Mouse (Mus musculus) kidney, embryonic 15.5 days (tissue): ENCODE results near the gene Wdr78. TPM values are rescaled to one million over a fixed set of nuclear protein-coding genes. Genes with fewer than 3 reads are reported as not detected.

Source experiments
- ATAC-seq: fragments of 200-750 bp; cut with Nextera tagmentation; replicated peaks from 2 replicates; pipeline ENCODE4 v1.8.0; 2017; ENCODE audit warnings: moderate TSS enrichment; ENCODE audit not compliant: low FRiP score
- H3K27ac ChIP-seq: fragments of 300-500 bp; sonication (generic); 2 replicates; pipeline ENCODE4 v1.5.1; 2015; ENCODE audit warnings: mild to moderate bottlenecking, inconsistent platforms
- H3K27me3 ChIP-seq: fragments of 300-500 bp; sonication (generic); 2 replicates; pipeline ENCODE4 v1.6.1; 2015; ENCODE audit warnings: inconsistent platforms
- H3K36me3 ChIP-seq: fragments of 300-500 bp; sonication (generic); 2 replicates; pipeline ENCODE4 v1.6.1; 2015; ENCODE audit warnings: inconsistent platforms
- H3K4me1 ChIP-seq: fragments of 300-500 bp; sonication (generic); 2 replicates; pipeline ENCODE4 v1.6.1; 2015; ENCODE audit warnings: inconsistent platforms
- H3K4me2 ChIP-seq: fragments of 300-500 bp; sonication (generic); 2 replicates; pipeline ENCODE4 v1.6.1; 2015; ENCODE audit warnings: moderate library complexity, mild to moderate bottlenecking, inconsistent platforms
- H3K4me3 ChIP-seq: fragments of 300-500 bp; sonication (generic); replicated peaks from 2 replicates; pipeline ENCODE4 v1.5.1; 2015; ENCODE audit warnings: mild to moderate bottlenecking, inconsistent platforms
- H3K9ac ChIP-seq: fragments of 300-500 bp; sonication (generic); 2 replicates; pipeline ENCODE4 v1.6.1; 2015; ENCODE audit warnings: mild to moderate bottlenecking, inconsistent platforms
- H3K9me3 ChIP-seq: fragments of 300-500 bp; sonication (generic); replicated peaks from 2 replicates; pipeline ENCODE4 v1.6.1; 2016; ENCODE audit warnings: inconsistent platforms
- WGBS: fragments of 180-500 bp; shearing (Covaris S2); methylation state at CpG from one replicate; pipeline ENCODE4 v1.1.7; 2015; ENCODE audit warnings: mixed read lengths; 5-methylcytosine and 5-hydroxymethylcytosine counted together
- polyA plus RNA-seq: library from polyadenylated mRNA; unstranded; fragments of >200 nt; fragmentation: Nextera tagmentation; extraction: Ambion mirVana; gene quantifications from 2 replicates; pipeline ENCODE4 v1.2.1, GENCODE M21; 2015

The Wdr78 gene
- polyA plus RNA-seq, 1 experiment from 2014 or later: 4.0 TPM

DNA sequence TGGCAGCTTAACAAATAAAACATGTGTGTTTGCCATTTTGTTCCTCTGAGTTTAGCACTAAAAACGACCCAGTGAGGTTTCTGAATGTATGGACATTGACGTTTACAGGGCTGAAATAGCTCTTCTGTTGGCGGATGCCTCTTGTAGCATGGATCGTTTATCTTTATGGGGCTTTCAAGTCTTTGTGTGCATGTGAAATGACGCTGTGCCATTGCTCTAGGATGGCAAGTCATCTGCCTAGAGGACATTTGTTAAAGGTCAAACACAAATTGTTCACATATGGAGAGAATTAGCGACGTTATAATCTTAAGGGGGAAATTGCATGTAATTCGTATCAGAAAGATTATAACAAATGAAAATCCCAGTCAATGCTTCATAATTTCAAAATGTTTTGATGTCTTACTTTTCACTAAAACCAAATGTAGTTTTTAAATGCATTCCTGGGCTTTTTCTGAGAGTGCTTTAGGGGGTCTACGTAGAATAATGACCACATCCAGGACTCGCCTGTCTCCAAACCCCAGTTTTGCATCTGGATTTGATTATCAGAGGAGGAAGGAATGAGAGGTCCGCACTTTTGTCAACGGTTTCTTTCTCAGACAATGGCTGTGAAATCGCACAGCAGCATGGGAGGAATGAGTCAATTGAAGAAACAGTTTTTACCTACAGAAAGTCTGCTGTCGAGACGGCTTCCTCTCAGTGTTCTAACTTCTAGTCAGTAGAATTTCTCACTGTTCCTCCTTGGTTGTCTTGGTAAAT lies 109.0 kb downstream of the Wdr78 start:
- Histone ChIP-seq H3K4me2 (no peak overlapping the region), H3K9ac (no peak overlapping the region), H3K36me3 (no peaks in the 10 kb centered on the region), H3K4me1 (peaks cover 9% of the 10 kb centered on the region), H3K27ac (no peak overlapping the region), H3K27me3 (no peaks in the 10 kb centered on the region), H3K4me3 (no peak overlapping the region), H3K9me3 (no peaks in the 10 kb centered on the region)
- WGBS: 54% methylated on average over 15 of the region's 15 CpGs
- no peak for ATAC-seq

GRCm38 (mm10) chr4:103004681-103005080 lies 109.7 kb downstream of the Wdr78 start:
- H3K4me2 ChIP-seq: no peak overlapping the region
- H3K4me1 ChIP-seq: peaks cover 9% of the 10 kb centered on the region
- no peak overlapping the region for H3K27ac ChIP-seq
- H3K9ac ChIP-seq: no peak overlapping the region
- H3K27me3 ChIP-seq: no peaks in the 10 kb centered on the region
- 82% methylated on average over 4 of the region's 4 CpGs for WGBS
- H3K4me3 ChIP-seq: no peak overlapping the region
- no peak for ATAC-seq
- H3K9me3 ChIP-seq: no peaks in the 10 kb centered on the region
- H3K36me3 ChIP-seq: no peaks in the 10 kb centered on the region

GRCm38 (mm10) chr4:102991685-102992084 lies 122.7 kb downstream of the Wdr78 start:
- Histone ChIP-seq H3K27ac (no peak overlapping the region), H3K4me2 (no peak overlapping the region), H3K9me3 (no peaks in the 10 kb centered on the region), H3K36me3 (no peaks in the 10 kb centered on the region), H3K27me3 (no peaks in the 10 kb centered on the region), H3K4me1 (no peaks in the 10 kb centered on the region), H3K4me3 (no peak overlapping the region), H3K9ac (no peak overlapping the region)
- WGBS: 78% methylated on average over 3 of the region's 3 CpGs
- no peak for ATAC-seq

- Histone ChIP-seq H3K9ac (no peak overlapping the region), H3K4me1 (no peaks in the 10 kb centered on the region), H3K27me3 (no peaks in the 10 kb centered on the region), H3K9me3 (no peaks in the 10 kb centered on the region), H3K27ac (no peak overlapping the region), H3K4me2 (no peak overlapping the region), H3K4me3 (no peak overlapping the region), H3K36me3 (no peaks in the 10 kb centered on the region)
- ATAC-seq: no peak
- WGBS: 77% methylated on average over 11 of the region's 11 CpGs
Observed at GRCm38 (mm10) chr4:102990595-102991340, 123.6 kb downstream of the Wdr78 start.

DNA sequence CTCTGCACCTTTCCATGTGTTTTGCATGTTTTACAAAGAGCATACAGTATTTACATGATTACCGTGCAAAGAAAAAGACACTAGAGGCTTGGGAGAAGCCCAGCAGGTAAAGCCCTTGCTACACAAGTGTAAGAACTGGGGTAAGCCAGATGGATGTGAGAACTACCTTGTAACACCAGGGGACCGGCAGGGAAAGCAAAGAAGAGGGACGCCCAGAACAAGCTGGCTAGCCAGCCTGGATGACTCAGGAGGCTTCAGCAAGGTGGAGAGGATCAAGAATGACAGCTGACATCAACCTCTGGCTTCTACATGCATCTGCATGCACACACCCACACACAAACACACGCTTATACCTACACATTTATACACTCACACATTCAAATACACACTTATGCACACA lies 124.3 kb downstream of the Wdr78 start:
- Histone ChIP-seq H3K4me2 (no peak overlapping the region), H3K4me3 (no peak overlapping the region), H3K9me3 (no peaks in the 10 kb centered on the region), H3K36me3 (no peaks in the 10 kb centered on the region), H3K27me3 (no peaks in the 10 kb centered on the region), H3K4me1 (no peaks in the 10 kb centered on the region), H3K27ac (no peak overlapping the region), H3K9ac (no peak overlapping the region)
- no peak for ATAC-seq
- 79% methylated on average over 4 of the region's 4 CpGs for WGBS

DNA sequence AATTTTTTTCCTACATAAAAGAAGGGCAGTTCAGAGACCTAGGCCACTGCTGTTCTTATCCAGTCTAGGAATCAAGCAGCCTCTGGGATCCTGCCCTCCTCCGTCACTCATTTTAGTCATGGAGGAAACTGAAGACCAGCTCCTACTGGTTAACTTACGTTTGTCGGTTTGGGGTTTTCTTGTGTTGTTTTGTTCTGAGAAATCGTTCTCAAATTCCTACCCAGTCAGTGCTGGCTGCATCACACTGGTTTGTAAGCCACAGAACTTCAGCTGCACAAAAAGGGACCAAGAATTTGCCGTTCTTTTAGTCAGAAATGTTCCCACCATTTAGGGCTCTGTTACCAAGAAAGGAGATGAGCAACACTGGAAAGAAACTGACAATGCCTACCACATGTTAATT lies 125.0 kb downstream of the Wdr78 start:
- 76% methylated on average over 5 of the region's 5 CpGs for WGBS
- Histone ChIP-seq H3K4me3 (no peak overlapping the region), H3K27me3 (no peaks in the 10 kb centered on the region), H3K4me2 (no peak overlapping the region), H3K9ac (no peak overlapping the region), H3K9me3 (no peaks in the 10 kb centered on the region), H3K27ac (no peak overlapping the region), H3K4me1 (no peaks in the 10 kb centered on the region), H3K36me3 (no peaks in the 10 kb centered on the region)
- no peak for ATAC-seq

GRCm38 (mm10) chr4:102988526-102988925 lies 125.8 kb downstream of the Wdr78 start:
- WGBS: 74% methylated on average over 6 of the region's 6 CpGs
- Histone ChIP-seq H3K4me3 (no peak overlapping the region), H3K36me3 (no peaks in the 10 kb centered on the region), H3K9me3 (no peaks in the 10 kb centered on the region), H3K4me2 (no peak overlapping the region), H3K27ac (no peak overlapping the region), H3K27me3 (no peaks in the 10 kb centered on the region), H3K4me1 (no peaks in the 10 kb centered on the region), H3K9ac (no peak overlapping the region)
- ATAC-seq: no peak

Other genes with a start within 250 kb of the Wdr78 start
- gene Tctex1d1, start 135.9 kb downstream of the Wdr78 start, polyA plus RNA-seq: 0.81 and 1.0 TPM in 2 replicates
- 0.23 and 0.72 TPM in 2 replicates for gene Insl5, start 87.7 kb downstream of the Wdr78 start, polyA plus RNA-seq
- 45.1 and 45.8 TPM in 2 replicates for gene Mier1, start 165 bp downstream of the Wdr78 start, polyA plus RNA-seq
- 7.7 and 9.4 TPM in 2 replicates for gene Slc35d1, start 100.6 kb upstream of the Wdr78 start, polyA plus RNA-seq
- gene 4921539E11Rik, start 176.3 kb upstream of the Wdr78 start, polyA plus RNA-seq: not detected in 2 replicates
- 21.0 and 25.1 TPM in 2 replicates for gene Oma1, start 199.3 kb upstream of the Wdr78 start, polyA plus RNA-seq